Mouse (Mus musculus) embryonic fibroblast, embryonic 13.5 days (primary cell): Measurements from ENCODE around the gene Tbce.

Source experiments
- CTCF ChIP-seq: IDR thresholded peaks from 2 replicates; pipeline ENCODE4 v1.5.1; 2011; ENCODE audit warnings: mild to moderate bottlenecking, control low read depth, low read length, moderate library complexity, borderline replicate concordance; ENCODE audit not compliant: insufficient read depth
- POLR2A ChIP-seq: IDR thresholded peaks from 2 replicates; pipeline ENCODE4 v1.6.1; 2011; ENCODE audit warnings: low read depth, mild to moderate bottlenecking, control low read depth, low read length, moderate library complexity

GRCm38 (mm10) chr13:13968629-13969111, 70.8 kb downstream of the Tbce start:
- TF ChIP-seq CTCF (no peak), POLR2A (no peak; the same call in 1 of the 2 replicates)
